Mouse (Mus musculus): Measurements from ENCODE around the gene Cdh3. TPM values are rescaled to one million over a fixed set of nuclear protein-coding genes. Genes with fewer than 3 reads are reported as not detected.

Gene Cdh3
- polyA plus RNA-seq, 1 experiment from 2014 or later, result 8.2 TPM

DNA sequence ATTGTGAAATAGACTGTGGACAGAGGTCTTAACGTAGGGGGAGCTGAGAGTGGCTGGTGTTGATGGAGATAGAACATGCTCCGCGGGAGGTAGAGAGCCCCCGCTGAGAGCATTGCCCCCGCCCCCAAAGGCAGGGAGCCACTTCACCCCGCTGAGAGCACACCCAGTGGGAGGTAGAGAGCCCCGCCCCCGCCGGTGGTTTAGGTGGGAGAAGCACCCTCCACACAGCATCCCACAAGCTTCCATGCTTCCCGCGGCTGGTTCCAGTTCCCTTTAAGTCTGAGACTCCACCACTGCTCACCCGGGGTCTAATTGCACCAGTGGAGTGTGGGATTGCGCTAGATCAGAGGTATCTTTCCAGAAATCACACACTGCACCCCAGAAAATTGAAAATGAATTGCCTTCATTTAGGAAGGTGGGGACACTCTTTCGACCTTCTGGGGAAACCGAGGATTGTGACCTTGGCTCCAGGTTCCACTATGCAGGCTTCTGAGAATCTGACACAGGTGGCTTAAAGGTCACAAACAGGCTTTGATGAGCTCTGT is 96.0 kb downstream of the Cdh3 start:
- WGBS, result 36% methylated on average over 15 of the region's 15 CpGs
- Histone ChIP-seq H3K4me3 (no peak overlapping the region), H3K4me1 (replicated peaks) (peaks cover 21% of the 10 kb centered on the region), H3K36me3 (no peaks in the 10 kb centered on the region), H3K27me3 (ENCODE audit: insufficient read depth, poor library complexity, severe bottlenecking) (peaks cover 61% of the 10 kb centered on the region), H3K9me3 (no peaks in the 10 kb centered on the region), H3K27ac (no peak overlapping the region)
- no peak for DNase-seq (ENCODE audit: low spot score)

Other genes with a start within 250 kb of the Cdh3 start
- 12.7 and 20.9 TPM in 2 replicates for gene Smpd3, start 172.9 kb upstream of the Cdh3 start, polyA plus RNA-seq (2016; fragmentation: Nextera tagmentation; extraction: Ambion mirVana)
- gene Zfp90, start 95.6 kb upstream of the Cdh3 start, polyA plus RNA-seq (2016; fragmentation: Nextera tagmentation; extraction: Ambion mirVana), result 24.1 and 26.1 TPM in 2 replicates
- not detected in 2 replicates for gene 6030452D12Rik, start 10.4 kb upstream of the Cdh3 start, polyA plus RNA-seq (2016; fragmentation: Nextera tagmentation; extraction: Ambion mirVana)
- 6.2 and 8.0 TPM in 2 replicates for gene Gm10073, start 62.6 kb downstream of the Cdh3 start, polyA plus RNA-seq (2016; fragmentation: Nextera tagmentation; extraction: Ambion mirVana)
- 9.0 and 10.5 TPM in 2 replicates for gene Cdh1, start 92.5 kb downstream of the Cdh3 start, polyA plus RNA-seq (2016; fragmentation: Nextera tagmentation; extraction: Ambion mirVana)
- 12.9 and 13.5 TPM in 2 replicates for gene Tango6, start 172.2 kb downstream of the Cdh3 start, polyA plus RNA-seq (2016; fragmentation: Nextera tagmentation; extraction: Ambion mirVana)

All from hindbrain, embryonic 10.5 days (tissue).